In the genomic region with DNA sequence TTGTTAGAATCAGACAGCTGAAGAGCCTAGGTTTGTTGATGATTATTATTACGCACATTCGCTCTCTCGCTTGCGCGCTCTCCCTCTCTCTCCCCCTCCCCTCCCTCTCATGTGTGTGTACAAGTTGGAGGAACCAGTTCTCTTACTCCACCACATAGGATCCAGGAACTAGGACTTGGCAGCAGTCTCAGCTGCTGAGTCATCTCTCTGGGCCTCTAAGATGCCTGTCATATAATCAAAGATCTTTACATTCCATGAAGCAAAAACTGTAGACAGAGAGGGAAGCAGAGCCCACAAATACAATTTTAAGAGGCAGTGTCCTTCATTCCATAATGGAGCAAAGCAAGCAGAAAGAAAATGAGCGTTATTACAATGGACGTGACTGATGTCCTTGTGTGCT, we compare ENCODE assay signal across 8 mouse cellular contexts. TPM values are rescaled to one million over a fixed set of nuclear protein-coding genes. Genes with fewer than 3 reads are reported as not detected.
A peak's percentile ranks its signal among the peaks of the same experiment; 100 is the strongest.
DNase-seq lines count a peak whose midpoint lies in the region; ATAC-seq lines count a peak whose summit lies in the region.

No protein-coding gene starts in this region.

- H3K9ac ChIP-seq in limb, embryonic 13.5 days: no peak overlapping the region
- no peak overlapping the region for H3K9ac ChIP-seq in hindbrain, embryonic 12.5 days

- H3K27me3 ChIP-seq in limb, embryonic 13.5 days: no peaks in the 10 kb centered on the region
- H3K27me3 ChIP-seq in hindbrain, embryonic 12.5 days: no peaks in the 10 kb centered on the region

- H3K9me3 ChIP-seq in limb, embryonic 13.5 days: no peaks in the 10 kb centered on the region
- H3K9me3 ChIP-seq in hindbrain, embryonic 12.5 days (replicated peaks): no peaks in the 10 kb centered on the region

- H3K4me3 ChIP-seq in limb, embryonic 13.5 days: no peak overlapping the region
- H3K4me3 ChIP-seq in hindbrain, embryonic 12.5 days: no peak overlapping the region

- WGBS in limb, embryonic 13.5 days: 87% methylated on average over 7 of the region's 7 CpGs
- WGBS in hindbrain, embryonic 12.5 days: 94% methylated on average over 7 of the region's 7 CpGs

- ATAC-seq in limb, embryonic 13.5 days (ENCODE audit: low FRiP score, low read depth): no peak
- no peak for ATAC-seq in hindbrain, embryonic 12.5 days (ENCODE audit: low FRiP score)

- H3K36me3 ChIP-seq in limb, embryonic 13.5 days: peaks cover 20% of the 10 kb centered on the region
- peaks cover 5% of the 10 kb centered on the region; the same call in 1 of the 2 replicates for H3K36me3 ChIP-seq in hindbrain, embryonic 12.5 days

- H3K4me1 ChIP-seq in limb, embryonic 13.5 days: peaks cover 23% of the 10 kb centered on the region
- peaks cover 2% of the 10 kb centered on the region; the same call in 1 of the 2 replicates for H3K4me1 ChIP-seq in hindbrain, embryonic 12.5 days

- H3K4me2 ChIP-seq in limb, embryonic 13.5 days (replicated peaks): no peak overlapping the region
- no peak overlapping the region for H3K4me2 ChIP-seq in hindbrain, embryonic 12.5 days (replicated peaks)

- peak overlapping the region; percentile 48; the same call in 1 of the 2 replicates for H3K27ac ChIP-seq in limb, embryonic 13.5 days
- no peak overlapping the region for H3K27ac ChIP-seq in hindbrain, embryonic 12.5 days

- DNase-seq in heart, adult 18-20 months: peak; percentile 63 to 69
- DNase-seq in heart, postnatal 4 days: no peak
- peak; percentile 46 for DNase-seq in adrenal gland, postnatal 10 days
- DNase-seq in heart, adult 8-10 months (ENCODE audit: low spot score): peak; percentile 35
- peak; percentile 72 for DNase-seq in right cerebral cortex, adult 18-20 months
- DNase-seq in B cell, adult 2 months: no peak

RNA-seq across cellular contexts. Expression of a gene that starts 26.0 kb away (rescaled TPM):
- total RNA-seq in heart, adult 18-20 months (2021): not detected
- total RNA-seq in heart, postnatal 4 days (2021): not detected
- not detected for total RNA-seq in adrenal gland, postnatal 10 days (2021)
- total RNA-seq in heart, adult 8-10 months (2022): not detected
- polyA plus RNA-seq in limb, embryonic 13.5 days (2015; fragmentation: Nextera tagmentation; extraction: Ambion mirVana): 43.3 and 44.1 TPM in 2 replicates
- 22.3 and 30.3 TPM in 2 replicates for polyA plus RNA-seq in hindbrain, embryonic 12.5 days (2016; fragmentation: Nextera tagmentation; extraction: Ambion mirVana)

RNA-seq across cellular contexts. Expression of a gene that starts 47.0 kb away (rescaled TPM):
- 100 to 1,000 TPM; 230 to 252 TPM for total RNA-seq in heart, adult 18-20 months (2021)
- 100 to 1,000 TPM; 153 to 165 TPM for total RNA-seq in heart, postnatal 4 days (2021)
- total RNA-seq in adrenal gland, postnatal 10 days (2021): 100 to 1,000 TPM; 356 to 367 TPM
- 100 to 1,000 TPM; 225 to 279 (median 244) TPM for total RNA-seq in heart, adult 8-10 months (2022)
- 56.5 and 56.9 TPM in 2 replicates for polyA plus RNA-seq in limb, embryonic 13.5 days (2015; fragmentation: Nextera tagmentation; extraction: Ambion mirVana)
- polyA plus RNA-seq in hindbrain, embryonic 12.5 days (2016; fragmentation: Nextera tagmentation; extraction: Ambion mirVana): 38.7 and 41.9 TPM in 2 replicates

Comparison
In these comparisons a context has a peak if more than half of its experiments do, and no peak if none do; other contexts are left out.
1. DNase-seq: peak in heart, adult 18-20 months (2 of 2), adrenal gland, postnatal 10 days (single experiment), heart, adult 8-10 months (single experiment) and right cerebral cortex, adult 18-20 months (single experiment); none in heart, postnatal 4 days (single experiment) and B cell, adult 2 months (0 of 2).